Mouse (Mus musculus) heart, postnatal 10 days (tissue): ENCODE measurements around the gene Gria3. TPM values are rescaled to one million over a fixed set of nuclear protein-coding genes. Genes with fewer than 3 reads are reported as not detected.
A peak's percentile ranks its signal among the peaks of the same experiment; 100 is the strongest.

Source experiments
- DNase-seq, 2 experiments: peaks; one replicate each; pipeline ENCODE4 v3.0.0; 2021
- intact Hi-C: fragments of 180-260 bp; cut with DNase I; formaldehyde crosslinking; loops from one replicate; pipeline ENCODE4 v1.15.1; 2025
- total RNA-seq, 2 experiments: library from RNA; stranded (reverse); gene quantifications; 2 replicates each; pipeline ENCODE4 v1.2.3; 2021

Gene Gria3
- total RNA-seq = 1 to 10 TPM; 2.4 to 2.7 TPM

DNA sequence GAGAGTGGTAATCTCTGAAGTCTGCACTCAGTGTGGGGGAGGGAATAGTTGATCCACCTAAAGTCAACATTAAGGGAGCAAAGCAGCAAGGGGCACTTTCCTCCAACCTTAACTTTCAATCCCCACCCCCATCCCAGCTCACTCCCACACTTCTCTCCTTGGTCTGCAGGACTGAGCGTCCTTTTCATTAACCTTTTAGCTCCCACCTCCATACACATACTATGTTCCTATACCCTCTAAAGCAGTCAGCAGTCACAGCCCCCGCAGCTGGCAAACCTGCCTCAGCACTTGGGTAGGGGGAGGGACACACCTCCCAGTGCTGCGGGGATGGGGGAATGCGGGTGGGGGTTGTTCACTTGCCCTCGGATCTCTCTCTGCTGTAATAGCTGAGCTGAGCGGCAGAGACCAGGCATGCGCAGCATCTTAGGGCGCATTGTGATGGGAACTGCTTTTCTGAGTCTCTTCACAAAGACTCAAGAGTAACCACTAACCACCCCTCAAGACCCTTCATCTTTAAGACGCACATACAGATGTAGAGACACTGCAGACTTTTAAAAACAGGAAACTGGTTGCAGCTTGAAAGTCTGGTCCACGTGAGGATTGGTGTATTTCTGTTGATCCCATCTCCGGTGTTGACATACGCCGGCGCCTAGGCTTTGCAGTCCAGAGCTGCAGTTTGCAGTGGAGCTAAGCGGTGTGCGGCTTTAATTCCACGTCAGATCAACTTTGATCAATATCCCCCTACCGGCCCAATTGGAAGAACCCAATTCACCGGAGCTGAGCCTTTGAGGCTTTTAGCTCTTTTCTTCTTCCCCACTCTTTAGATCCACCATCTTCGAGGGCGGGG lies at the start of gene Gria3:
Gria3 (plus strand) TSS at position 797 of the 847 bp plus-strand sequence.
- DNase-seq = peak; percentile 10 to 16
- intact Hi-C loops = loop anchor here (10.0 kb wide), 1 partner anchor 215 kb away; no protein-coding TSS in a partner anchor

DNA sequence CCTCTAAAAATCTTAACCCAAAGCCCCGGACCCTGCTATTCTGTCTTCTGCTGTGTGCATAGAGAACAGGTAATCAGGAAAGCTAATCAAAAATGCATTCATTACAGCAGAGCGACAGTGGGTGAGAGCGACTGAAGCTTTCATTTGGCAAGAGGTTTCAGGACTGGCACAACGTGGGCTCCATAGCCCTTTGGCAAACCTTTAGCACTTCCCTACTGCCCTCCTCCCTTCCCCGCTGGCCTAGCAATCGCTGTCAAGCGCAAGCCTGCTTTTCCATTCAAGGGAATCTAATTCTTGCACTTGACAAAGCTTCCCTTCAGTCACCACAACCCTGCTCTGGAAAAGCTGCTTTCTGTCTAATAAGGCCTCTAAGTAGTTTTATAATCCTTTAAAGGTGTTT lies 13.6 kb upstream of the Gria3 start:
- no peak for DNase-seq
- intact Hi-C loops = no loop called here

DNA sequence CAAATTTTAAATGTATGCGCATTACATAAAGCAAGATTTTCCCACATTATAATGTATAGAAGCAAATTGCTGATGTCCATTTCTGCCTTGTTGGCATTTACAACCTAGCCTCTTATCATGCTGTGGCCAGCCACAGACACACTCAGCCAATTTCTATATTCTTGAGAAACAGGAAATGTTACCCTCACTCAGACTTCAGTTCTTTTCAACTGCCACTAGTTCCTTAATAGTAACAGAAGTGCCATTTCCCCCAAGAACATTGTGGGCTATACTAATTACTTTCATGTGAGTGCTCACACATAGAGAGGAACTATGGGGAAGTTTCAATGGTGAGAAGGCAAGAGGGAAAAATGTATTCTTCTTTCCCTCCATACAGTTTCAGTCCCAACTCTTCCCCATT lies 11.6 kb upstream of the Gria3 start:
- intact Hi-C loops = no loop called here
- DNase-seq = no peak

DNA sequence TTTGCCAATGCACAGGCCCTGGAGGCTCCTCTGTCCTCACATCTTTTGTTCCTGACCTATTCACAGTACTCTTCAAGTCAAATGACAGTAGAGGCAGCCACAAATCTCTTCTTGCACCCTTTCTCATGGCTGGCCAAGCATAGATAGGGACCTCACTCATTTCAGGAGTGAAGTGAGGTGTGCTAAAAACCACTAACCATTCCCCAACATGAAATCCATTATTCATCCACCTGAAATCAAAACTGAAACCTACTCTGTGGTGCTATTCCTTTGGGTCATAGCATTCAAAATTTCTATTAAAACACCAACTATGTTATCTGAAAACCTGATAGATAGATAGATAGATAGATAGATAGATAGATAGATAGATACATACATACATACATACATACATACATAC lies 2.2 kb upstream of the Gria3 start:
- no peak for DNase-seq
- intact Hi-C loops = no loop called here

DNA sequence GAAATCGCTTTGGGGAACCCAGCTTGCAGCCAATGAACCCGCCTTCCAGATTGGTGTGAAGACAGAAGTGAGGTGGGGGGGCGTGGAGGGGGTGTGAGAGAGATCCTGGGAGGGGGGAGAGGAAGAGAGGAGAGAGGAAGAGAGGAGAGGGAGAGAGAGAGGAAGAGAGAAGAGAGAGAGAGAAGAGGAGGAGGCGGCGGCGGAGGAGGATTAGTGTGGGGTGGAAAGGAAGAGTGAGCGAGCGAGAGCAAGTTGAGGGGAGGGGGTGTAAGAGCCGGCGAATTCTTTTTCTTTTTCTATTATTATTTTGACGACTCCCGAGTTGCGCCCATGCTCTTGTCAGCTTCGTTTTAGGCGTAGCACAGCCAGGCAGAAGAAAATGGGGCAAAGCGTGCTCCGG lies 532 bp downstream of the Gria3 start:
- intact Hi-C loops = loop anchor here (10.0 kb wide), 1 partner anchor 214 kb away; no protein-coding TSS in a partner anchor
- DNase-seq = peak in 1 of 2 experiments; percentile 3

DNA sequence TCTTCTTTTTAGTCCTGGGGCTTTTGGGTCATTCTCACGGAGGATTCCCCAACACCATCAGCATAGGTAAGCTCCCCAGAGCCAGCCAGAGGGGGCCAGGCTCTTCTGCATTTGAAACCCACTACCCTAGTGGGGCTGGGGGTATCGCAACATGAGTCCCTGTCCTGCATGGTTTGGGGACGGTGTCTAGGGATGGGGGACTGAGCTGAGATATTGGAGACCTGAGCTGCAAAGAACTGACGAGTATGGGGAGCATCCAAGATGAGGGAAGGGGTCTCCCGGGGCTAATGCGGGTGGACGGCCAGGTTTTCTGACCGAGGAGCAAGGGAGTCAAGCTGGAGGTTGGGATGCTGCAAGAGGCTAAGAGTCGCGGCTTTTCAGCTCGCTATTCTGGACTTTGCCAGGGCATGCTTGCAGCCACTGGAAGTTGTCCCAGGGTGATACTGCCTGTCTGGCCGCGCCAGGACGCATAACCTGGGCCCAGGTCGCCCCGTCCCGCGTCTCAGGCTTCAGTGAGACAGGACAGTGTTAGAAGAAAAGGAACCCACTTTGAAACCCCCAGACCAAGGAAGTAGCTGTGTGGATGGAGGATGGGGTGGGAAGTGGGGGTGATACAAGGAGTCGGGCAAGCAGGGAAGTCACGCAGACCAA lies 1.1 kb downstream of the Gria3 start:
- peak; percentile 9 to 18 for DNase-seq
- intact Hi-C loops = loop anchor here (10.0 kb wide), 1 partner anchor 213 kb away; no protein-coding TSS in a partner anchor

DNA sequence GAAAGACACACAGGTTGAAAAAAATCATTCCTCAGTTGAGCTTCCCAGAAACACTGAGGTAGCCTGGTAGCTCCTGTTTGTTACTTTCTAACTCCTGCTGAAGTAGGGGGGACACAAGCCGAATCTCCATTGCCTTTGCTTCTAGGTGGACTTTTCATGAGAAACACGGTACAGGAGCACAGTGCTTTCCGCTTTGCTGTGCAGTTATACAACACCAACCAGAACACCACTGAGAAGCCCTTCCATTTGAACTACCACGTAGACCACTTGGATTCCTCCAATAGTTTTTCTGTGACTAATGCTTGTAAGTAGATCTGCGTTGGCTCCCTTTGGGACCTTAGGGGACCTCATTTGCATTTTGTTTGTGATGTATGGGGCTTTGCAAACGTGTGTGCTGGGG lies 2.0 kb downstream of the Gria3 start:
- intact Hi-C loops = loop anchor here (10.0 kb wide), 1 partner anchor 212 kb away; no protein-coding TSS in a partner anchor
- no peak for DNase-seq

DNA sequence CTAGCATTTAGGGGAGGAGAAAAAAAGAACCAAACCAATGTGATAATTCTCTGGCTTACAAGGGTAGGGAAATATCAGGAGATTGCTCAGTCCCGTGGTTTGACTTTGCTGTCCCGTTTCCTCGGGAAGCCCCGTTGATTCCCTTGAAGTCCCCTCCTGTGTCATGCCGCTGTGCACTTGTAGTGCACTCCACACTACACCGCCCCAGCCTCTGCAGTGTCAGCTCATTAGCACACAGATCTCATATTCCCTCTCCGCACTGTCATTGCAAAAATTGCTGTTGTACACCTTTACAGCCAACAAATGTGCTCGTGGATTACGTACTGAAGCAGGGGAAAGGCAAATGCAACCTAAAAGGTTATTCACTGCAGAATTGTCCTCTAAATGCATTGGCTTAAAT lies 5.6 kb downstream of the Gria3 start:
- intact Hi-C loops = loop anchor here (10.0 kb wide), 1 partner anchor 209 kb away; no protein-coding TSS in a partner anchor

DNA sequence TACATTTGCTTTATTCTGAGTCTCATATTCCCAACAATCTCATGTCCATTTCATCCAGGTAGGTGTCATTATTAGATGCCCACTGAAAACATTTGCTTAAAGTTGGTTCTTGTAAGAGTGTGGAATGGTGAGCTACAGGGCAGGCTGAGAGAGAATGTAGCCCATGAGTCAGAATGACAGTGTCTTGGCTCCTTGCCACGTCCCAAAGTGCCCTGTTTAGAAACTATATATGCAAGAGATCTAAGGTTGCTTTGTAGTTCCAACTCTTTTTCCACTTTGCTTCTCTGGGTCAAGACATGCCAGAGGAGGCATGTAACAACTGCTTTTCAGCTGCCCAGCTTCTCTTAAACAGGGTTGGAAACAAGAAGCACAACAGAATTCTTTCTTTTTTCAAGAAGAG lies 9.1 kb downstream of the Gria3 start:
- intact Hi-C loops = loop anchor here (10.0 kb wide), 1 partner anchor 205 kb away; no protein-coding TSS in a partner anchor
- peak; percentile 9 to 11 for DNase-seq

More for the DNA sequence above, 5.6 kb downstream of the Gria3 start:
- no peak for DNase-seq

DNA sequence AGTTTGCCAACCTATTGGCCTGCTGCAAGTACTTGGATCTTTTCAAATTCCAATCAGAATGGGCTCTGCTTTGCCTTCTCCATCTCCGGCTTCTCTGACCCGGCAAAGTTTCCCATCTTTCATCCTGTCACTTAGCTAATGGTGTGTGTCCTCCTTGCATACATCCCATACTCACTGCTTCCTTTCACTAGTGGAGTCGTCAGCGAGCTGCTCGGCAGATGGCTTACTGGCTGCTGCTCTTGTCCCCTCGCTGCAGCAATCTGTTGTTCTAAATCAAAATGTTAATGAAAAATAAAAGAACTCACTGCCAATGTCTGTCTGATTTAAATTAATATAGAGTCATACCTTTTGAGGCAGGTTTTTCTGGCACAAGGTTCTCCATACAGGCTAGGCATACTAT lies 25.0 kb downstream of the Gria3 start:
- DNase-seq = no peak
- intact Hi-C loops = no loop called here

DNA sequence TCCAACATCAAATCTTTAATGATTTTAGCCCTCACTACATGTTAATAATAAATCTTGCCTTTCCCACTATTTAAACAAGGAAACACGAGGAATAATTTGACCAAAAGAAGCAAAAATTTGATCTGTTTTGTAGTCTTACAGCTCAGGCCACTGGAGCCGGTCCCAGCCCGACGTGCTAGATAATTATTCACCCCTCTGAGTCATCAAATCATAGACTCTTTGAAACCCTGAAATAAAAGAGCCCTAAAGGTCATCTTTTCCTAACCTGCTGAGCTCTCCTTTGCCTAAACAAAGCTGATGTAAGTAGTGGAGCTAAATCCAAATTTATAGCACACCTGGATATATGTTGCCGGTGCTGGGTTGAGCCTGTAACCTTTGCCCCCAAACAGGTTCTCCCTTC lies 27.4 kb downstream of the Gria3 start:
- DNase-seq = no peak
- intact Hi-C loops = no loop called here

DNA sequence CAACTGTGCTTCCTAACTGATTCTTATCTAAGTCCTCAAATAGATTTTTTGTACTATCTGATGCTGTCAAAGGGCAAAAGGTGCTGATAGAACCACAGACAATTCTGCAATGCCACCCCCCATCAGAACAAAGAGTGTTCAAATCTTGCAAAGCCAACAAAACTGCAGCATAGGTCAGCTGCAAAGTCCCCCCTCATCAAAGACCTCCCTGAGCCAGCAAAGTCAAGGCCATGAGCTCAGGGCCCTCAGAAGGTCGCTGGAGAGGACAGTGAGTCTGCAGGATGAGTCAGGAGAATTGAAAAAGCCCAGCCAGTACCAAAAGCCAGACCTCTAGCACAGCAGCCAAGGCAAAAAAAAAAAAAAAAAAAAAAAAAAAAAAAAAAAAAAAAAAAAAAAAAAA lies 34.9 kb downstream of the Gria3 start:
- intact Hi-C loops = no loop called here
- no peak for DNase-seq

DNA sequence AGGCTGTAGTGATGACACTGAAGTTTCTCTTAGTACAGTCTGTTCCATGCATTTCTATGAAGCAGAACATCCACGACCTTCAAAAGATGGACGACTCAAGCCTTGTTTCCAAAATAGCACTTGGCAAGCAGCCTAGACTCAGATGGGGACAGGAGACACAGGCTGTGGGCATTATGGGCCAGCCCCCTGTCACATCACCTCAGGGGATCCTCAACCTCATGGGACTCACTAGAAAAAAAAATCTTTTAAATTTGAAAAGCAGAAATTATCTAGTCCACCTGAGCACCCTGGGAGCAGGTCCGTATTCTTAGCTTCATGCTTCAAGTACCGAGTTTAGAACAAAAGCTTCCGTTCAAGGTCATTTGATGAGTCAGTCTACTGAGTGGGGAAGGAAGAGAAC lies 38.2 kb downstream of the Gria3 start:
- DNase-seq = peak; percentile 15 to 21
- intact Hi-C loops = no loop called here

DNA sequence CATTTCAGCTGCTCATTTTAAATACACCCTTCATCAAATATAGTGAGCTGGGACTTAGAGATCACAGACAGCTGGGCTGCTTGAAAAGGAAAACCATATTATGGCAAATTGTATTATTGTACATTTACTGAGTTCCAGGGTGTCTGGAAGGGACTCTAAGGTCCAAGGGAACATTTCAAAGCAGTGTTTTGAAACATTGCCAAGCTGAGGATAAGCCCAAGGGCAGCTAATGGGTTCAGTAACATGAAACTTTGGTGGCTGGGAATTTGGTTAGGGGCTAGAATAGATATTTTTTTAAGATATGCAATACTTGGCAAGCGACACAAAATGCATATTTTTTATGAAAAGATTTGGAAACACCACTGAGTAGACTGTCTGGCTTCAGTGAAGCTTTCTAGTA lies 48.2 kb downstream of the Gria3 start:
- intact Hi-C loops = no loop called here

DNA sequence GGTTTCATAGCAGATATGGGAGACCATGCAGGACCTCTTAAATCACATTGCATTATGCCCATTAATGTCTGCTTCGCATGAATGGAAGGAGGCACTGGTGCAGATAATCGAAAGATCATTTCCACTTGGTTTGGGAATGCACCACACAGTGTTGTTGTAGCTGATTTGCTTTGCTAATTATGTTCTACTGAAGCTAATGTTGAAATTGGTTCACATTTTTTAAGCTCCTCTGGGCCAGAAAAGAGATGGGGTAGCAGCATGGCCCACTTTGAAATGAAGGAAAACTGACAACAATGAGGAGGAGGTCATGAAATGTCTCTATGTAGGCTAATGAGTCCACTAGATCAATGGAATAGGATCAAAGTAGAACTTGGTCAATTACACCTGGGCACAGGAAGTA lies 76.8 kb downstream of the Gria3 start:
- intact Hi-C loops = no loop called here
- no peak for DNase-seq

More for the DNA sequence above, 48.2 kb downstream of the Gria3 start:
- no peak for DNase-seq

DNA sequence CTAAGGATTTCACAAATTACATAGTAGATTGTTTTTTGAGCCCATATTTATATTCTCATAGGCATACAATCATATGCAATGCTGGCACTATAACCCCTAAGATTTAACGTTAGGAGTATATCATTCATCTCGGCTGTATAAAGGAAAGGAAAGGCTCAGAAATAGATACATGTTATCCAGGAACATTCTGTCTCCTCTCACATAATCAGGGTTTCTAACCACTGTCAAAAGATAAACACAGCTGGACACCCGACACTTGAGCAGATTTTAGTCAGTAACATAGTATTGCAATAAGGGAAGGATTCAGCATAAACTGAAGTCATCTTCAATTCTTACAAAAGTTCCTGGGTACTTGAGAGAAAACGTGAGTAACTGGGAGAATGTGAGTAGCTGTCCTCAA lies 95.9 kb downstream of the Gria3 start:
- intact Hi-C loops = no loop called here
- no peak for DNase-seq

DNA sequence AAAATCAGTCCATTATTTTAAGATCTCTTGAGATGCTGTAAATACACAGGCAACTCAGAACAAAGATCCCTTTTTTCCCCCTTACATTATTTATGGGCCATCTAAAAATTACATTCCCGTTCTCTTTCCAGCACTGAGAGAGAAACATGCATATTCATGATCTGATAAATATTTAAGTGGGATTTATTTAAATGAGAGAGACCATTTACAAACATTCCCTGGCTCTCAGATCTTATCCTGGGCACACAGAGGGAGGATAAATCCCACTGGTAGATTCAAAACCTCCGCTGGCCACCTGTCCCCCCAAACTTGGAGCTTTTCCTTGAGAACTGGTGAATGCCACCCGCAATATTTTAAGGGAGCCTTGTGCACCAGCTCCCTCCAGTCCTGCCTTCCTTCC lies 104.7 kb downstream of the Gria3 start:
- intact Hi-C loops = no loop called here
- no peak for DNase-seq

DNA sequence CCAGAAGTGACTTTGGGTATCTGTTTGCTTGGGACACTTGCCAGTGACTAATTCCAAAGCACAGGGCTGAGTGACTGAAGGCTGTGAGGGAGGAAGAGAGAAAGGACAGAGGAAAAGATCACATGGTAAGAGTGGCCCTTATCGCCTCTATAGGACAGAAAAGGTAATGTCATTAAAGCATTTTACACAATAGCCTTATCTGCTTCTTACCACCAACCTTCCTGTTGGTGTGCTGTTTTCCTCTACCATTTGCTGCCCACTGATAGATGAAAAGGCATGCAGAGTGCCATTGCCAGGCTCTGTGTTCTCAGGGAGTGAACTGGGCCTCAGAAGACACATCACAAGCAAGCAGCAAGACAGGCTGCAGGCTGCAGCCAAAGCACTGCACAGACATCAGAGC lies 107.3 kb downstream of the Gria3 start:
- intact Hi-C loops = no loop called here

DNA sequence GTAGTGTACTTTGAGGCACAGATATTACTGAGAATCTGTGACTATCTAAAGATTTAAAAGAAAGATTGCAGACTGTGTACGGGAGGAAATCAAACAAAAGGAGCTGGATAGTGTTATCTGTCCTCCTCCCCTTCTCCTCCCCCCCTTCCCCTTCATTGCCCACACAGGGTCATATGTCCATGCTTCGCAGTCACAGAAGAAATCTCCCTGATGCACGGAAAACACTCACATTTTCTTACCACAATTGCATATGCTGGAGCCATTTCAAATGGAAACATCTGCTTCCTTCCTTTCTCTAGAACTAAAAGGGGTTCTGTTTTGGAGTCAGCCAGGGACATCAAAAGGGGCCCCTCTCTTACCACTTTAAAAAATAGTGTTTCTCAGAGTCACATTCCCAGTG lies 114.3 kb downstream of the Gria3 start:
- no peak for DNase-seq
- intact Hi-C loops = no loop called here

More for the DNA sequence above, 107.3 kb downstream of the Gria3 start:
- no peak for DNase-seq

DNA sequence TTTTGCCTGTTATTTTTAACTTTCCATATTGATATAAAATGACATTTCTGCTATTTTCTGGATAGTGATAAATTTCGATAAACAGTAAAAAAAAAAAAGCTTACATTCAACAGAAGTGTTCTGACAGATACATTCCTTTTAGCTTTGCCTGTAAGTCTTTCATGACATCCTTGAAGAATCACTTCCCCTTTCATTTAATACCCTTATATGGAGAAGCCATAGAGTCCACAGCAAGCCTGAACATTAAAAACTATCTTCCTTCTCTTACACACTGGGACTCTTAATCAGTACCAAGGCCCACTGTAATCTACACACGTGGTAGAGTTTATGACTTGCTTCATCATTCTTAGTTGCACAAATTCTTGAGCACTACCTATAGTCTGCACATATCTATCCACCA lies 131.9 kb downstream of the Gria3 start:
- DNase-seq = no peak
- intact Hi-C loops = loop anchor here (10.0 kb wide), 1 partner anchor 62 kb away; no protein-coding TSS in a partner anchor

DNA sequence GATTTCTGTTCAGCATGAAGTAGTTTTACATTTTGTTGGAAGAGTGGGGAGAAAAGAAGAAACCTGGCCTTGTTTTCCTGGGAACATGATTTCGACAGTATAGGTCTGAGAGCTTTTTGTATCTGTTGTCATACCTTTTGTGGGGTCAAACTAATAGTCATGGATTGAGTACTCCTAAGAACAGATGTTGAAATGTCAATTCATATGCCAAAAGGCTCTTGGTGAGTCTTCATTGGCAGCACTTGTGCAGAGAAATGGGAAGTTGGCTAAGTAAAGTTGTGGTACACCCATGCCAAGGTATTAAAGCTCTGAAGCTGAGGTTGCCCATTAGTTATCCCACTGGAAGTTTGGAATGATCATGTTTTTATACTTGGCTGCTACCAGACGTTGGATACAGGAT lies 135.2 kb downstream of the Gria3 start:
- no peak for DNase-seq
- intact Hi-C loops = loop anchor here (10.0 kb wide), 1 partner anchor 59 kb away; no protein-coding TSS in a partner anchor
